Mouse (Mus musculus): ENCODE measurements at regions not wholly inside any gene's neighbourhood (a gene's known extent, or its start where the extent isn't known, plus 50 kb on each side); places are given as distances from the start of the nearest gene placed in this dataset.

DNA sequence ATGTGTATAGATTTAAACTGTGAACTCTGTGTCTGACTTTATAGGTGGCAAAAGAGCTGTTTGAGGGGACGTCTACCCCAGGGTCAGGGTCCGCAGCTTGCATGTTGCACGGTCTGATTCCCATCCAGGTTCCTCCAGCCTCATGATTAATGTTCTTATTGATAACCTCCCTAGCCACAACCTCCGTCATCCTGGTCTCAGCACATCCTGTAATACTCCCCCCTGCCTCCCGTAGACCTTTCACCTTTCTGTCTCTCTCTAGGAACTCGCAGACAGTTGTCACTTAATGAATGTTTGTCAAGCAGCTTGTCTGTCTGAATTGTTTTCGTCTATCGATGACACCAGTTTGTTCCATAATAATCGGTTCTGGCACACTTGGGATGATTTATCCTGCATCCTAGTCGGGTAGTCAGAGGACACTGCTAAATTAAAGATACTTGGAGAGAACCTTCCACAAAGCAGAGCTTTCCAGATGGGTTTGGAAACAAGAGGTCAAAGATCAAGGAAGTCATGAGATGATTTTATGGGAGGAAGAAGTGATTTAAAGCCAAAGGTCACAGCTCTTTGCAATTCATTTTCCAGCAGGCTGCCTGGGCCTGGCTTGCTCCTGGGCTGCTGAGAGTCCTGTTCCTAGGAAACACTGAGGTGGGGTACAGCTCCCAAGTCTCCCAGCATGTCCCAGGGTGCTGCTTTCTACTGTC lies 435.9 kb downstream of the Prdm2 start:
- no peak for DNase-seq (ENCODE audit: low spot score)

DNA sequence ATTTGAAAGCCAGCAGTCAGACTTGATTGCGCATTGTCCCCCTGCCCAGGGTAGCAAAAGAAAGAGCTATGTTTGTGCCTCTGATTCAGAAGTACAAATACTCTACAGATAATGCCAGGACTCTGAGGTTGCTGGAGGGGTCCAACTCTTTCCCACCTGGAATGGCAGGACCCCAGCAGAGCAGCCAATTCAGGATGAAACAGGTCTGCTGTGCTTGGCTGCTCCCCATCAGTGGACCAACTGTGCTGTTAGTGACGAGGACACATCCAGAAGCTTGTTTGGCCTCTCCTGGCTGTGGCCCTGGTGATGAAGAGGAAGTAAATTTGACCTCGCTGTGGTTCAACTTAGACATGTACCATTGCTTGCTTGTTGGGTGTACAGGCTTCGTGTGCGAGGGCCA lies 437.8 kb downstream of the Prdm2 start:
- no peak for DNase-seq (ENCODE audit: low spot score)

DNA sequence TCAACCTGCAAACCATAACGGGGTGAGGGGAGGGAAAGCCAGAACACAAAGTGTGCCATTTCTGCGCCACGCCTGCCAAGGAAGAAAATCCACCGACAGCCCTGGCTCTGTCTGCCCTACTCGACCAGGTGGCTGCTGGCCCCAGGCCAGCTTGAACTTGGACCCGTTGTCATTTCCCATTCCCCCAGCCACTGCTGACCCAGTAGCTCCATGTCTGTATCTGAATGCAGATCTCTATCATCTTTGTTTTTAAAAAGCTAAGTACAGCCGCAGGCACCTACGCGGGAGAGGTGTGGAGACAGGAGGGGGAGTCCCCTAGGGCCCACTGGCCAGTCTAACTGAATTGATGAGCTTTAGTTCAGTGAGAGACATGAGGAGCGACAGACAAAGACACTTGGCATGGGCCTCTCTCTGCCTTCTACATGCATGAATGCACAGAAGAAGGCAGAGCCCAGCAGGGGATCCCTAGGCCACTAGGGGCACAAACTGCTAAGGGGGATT lies 439.1 kb downstream of the Prdm2 start:
- DNase-seq (ENCODE audit: low spot score) = no peak

DNA sequence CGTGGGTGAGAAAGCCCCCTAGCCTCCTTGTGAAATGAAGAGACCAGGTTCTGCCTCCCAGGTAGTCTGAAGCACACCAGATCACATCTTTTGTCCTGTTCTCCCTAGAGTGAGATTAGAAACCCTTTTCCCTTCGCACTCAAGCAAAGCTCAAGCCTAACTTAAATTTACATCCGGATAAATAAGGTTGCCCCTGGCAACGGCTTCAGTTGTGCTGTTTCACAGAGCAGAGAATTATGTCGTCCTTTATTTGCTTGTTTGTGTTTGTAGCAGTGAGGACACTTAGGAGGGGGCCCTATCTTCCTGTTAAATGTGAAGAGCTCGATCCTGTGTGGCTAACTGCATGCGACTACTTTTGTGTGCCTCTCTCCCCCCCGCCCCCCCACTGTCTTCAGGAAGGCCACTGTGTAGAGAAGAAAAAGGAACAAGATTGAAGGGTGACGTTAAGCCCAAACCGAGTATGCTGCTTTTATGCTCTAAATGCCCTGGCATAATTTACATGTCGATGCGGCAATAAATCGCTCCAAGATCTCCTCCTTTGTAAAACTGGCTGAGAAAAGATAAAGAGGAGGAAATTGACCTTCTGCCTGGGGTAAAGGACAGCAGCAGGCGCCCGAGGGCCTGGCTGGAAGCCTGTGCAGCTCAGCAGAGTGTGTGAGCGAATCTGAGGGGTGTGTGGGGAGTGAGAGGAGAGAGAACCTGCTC lies 439.9 kb downstream of the Prdm2 start:
- DNase-seq (ENCODE audit: low spot score) = no peak

DNA sequence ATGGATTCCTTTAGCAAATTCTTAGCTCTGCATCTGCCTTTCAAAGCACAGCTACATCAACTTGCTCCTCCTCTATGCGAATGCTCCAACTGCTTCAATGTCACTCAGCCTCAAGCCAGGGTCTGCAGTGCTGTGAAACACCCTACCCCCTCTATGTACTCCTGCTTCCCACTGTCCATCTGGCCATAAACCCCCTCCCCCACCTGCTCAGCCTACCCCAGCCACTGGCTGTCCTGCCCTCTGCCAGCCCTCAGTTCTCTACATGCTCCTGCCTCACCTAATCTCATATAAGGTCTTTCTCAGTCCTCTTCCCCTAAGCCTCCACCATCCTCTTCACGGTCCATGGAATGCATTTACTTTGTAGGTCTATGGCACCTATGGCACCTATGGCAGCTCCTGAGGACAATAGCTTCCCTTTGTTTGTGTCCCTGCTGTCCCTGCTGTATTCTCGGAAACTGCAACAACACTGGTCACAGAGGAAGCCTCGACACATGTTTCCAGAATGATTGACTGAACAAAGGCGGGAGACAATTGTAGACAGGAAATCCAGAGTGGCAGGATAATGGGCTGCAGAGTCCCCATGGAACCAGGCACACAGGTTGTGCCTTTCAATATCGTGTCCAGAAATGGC lies 441.2 kb downstream of the Prdm2 start:
- DNase-seq (ENCODE audit: low spot score) = no peak

DNA sequence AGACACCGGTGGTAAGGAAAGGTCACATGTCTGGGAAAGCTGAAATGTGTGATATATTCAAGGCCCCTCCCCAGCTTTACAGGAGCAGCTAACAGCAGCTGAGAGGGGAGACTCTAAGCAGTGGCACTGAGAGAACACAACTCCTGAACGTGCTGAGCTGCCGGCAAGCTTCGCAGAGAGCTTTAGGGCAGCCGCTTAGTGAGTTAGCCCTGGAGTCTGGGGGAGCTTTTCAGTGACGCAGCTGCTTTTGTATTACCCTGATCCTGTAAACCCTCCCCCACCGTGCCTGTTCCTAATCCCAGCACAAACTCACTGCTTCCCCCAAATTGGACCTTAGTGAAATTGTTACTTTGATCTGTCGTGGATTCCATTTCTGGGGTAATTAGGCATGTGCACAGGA lies 442.6 kb downstream of the Prdm2 start:
- no peak for DNase-seq (ENCODE audit: low spot score)

DNA sequence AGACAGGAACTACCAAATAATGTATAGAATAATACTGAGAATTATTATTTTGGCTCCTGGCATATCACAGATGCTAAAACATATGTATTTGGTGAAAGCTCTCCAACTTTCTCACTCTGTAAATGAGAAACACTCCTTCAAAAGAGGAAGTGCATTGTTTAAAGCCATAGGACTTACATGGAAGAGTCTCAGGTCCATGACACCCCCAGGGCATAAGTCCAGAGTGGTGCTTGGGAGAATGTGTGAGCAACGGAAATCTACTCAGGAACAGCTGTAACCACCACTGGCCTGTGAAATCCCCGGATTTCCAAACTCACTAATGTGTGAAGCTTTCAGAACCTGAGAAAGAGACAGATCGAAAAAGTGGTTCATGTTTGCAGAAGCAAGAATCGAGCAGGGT lies 445.1 kb downstream of the Prdm2 start:
- no peak for DNase-seq (ENCODE audit: low spot score)

DNA sequence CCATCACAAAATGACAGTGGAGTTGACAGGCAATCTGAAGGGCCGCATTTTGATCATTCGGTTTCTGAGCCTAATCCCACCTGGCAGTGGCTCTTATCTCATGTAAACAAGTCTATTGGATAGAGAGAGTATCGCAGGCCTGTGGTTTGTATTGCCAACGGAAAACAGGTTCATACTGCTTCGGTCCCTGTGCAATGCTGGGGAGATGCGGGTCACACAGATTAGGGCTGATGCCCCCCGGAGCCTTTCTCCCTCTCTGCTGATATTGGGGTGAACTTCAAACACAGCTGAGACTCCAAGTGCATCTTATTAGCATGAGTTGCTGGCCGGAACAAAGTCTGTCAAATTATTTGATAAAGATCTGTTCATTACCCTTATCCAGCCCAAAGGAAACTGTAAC lies 451.2 kb downstream of the Prdm2 start:
- no peak for DNase-seq (ENCODE audit: low spot score)

DNA sequence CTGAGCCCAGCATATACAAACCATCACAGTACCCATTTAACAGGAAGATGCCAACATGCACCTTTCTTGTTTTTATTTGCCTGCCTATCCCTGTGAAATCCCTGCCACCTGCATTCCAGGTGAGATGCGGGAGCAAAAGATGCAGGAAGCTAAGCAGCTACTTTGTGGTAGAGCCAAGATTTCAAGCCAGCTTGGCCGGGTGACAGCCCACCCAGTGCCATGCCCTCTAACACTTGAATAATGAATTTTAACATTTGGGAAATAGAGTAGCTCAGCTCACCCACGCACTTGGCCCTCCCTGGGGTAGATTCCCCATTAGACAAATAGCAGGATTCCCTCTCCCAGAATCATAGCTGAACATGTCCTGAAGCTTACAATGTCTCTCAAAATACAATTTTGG lies 454.7 kb downstream of the Prdm2 start:
- no peak for DNase-seq (ENCODE audit: low spot score)

DNA sequence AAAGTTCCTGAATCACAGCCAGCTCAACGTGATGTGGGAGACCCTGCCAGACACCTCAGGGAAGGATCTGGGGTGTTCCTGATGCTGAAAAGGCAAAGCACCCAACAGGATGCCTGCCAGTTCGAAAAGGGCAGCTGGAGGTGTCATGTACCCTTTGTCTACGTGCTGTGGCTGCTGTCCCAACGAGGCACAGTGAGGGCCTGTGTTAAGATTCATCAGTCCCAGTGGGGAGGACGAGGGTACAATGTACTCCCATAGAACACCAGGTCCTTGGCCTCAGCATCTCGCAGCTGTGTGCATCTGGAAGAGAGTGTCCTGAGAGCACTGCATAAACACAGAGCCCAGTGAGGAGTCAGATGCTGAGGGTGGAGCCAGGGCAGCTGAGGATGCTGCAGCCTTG lies 456.5 kb downstream of the Prdm2 start:
- peak; percentile 87 for DNase-seq (ENCODE audit: low spot score)

DNA sequence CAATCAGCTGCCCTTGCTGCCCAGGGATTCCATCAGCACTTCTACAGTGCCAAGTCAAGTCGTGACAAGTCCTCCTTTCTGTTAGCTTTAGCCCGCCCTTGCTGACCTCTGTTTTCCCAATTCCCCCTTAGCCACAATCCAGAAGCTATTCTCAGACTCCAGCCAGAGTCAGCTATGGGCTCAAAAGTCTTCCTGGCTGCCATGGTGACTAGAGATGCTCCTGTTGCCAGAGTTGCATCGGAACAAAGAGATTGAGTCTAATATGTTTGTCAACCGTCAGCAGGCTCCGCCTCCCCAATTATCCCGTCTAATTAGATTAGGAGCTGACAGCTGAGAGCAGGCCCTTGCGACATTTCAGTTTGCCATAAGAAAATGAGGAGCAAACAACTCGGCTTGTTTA lies 462.9 kb downstream of the Prdm2 start:
- no peak for DNase-seq (ENCODE audit: low spot score)

DNA sequence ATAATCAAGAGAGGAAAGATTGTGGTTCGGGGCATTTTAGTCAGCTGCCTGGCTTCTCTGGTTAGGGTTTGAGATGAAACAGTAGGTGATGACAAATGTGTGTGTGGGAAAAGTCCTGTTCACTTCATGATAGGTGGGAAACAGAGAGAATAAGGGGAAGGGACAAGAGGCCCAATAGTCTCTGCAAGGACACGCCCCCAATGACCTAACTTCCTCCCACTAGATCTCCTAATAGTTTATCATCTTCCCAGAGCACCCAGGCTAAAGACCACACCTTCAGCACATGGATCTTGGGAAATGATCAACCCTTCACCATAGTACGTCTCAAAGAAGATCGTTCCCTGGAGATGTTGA lies 484.3 kb upstream of the Kazn start:
- DNase-seq (ENCODE audit: low spot score) = peak; percentile 9

DNA sequence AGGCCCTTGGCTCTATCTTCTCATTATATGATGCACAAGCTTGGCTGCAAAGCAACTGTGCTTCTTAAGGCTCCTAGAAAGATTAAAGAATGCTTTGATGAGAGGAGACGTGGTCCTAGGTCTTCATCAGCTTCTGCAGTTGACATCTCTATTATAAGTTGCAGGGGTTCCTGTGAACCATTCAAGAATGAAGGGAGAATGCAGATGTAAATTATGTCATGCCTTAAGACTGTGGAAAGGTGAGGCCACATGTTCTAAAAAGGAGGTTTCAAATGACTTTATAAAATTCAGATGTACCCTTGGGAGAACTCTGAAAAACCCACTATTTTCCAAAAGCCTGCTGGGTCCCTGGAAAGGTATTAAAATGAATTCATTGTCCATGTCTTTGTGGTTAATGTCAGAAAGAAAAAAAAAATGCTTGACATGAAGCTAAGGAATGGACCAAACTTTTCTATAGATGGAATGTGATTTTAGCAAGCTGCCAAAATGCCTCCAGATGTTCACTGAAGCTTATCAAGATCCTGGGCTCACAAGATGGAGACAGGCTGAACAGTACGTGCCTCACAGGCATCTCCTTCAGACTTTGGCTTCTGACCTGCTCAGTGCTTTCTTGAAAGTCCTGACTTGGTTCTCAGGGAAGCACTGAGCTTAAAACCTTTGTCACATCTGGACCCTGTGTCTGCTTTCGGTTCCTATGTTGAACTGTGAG lies 483.8 kb upstream of the Kazn start:
- peak; percentile 24 for DNase-seq (ENCODE audit: low spot score)

DNA sequence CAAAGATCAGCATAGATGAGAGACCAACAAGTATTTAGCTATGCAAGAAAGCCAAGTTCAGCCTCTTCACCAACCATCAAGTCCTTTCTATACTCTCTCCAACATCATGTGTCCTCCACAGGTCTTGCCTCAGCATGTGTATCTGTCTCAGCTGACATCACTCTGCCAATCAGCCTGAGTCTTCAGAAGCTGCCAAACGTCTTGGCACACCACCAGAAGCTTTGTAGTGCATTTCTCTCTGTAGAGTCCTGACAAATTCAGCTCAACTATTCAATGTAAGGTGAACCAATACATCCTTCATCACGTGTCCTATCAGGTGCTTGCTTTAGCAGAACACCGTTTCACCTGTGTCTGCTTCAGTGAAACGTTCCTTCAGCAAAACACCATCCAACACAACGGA lies 462.4 kb upstream of the Kazn start:
- DNase-seq (ENCODE audit: low spot score) = no peak

DNA sequence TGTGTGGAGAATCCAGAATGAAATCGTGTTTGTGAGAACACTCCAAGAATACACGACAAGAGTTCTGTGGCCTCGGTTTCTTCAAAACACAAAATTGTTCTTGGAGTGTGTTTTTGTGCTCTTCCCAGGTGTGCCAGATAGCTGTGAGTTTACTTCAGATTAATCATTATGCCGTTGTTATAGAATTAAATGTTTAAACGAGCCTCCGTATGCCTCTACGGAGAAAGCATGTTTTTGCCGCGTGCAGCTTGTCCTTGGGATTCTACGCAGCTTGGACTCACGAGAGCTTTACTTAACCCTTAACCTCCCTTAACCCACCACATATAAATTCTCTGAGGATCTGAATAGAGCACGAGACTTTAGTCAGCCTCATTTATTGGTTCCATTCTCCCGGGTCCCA lies 455.7 kb upstream of the Kazn start:
- DNase-seq (ENCODE audit: low spot score) = no peak

DNA sequence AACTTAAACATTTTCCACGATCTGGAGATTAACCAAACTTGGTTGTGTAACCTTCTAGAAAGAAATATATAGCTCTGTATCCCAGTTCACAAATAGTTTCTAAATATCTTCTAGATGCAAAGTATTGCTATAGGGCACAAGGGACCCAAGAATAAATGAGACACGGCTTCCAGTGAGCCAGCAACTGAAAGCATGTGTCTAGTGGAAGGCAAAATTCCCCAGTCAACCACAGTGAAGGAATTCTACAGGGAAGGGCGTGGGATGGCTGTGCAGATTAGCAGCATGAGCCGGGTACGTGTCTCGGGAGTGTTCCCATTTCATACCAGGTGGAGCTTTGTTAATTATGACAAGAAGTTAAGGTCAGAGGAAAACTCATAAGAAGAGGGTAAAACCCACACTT lies 449.0 kb upstream of the Kazn start:
- no peak for DNase-seq (ENCODE audit: low spot score)

DNA sequence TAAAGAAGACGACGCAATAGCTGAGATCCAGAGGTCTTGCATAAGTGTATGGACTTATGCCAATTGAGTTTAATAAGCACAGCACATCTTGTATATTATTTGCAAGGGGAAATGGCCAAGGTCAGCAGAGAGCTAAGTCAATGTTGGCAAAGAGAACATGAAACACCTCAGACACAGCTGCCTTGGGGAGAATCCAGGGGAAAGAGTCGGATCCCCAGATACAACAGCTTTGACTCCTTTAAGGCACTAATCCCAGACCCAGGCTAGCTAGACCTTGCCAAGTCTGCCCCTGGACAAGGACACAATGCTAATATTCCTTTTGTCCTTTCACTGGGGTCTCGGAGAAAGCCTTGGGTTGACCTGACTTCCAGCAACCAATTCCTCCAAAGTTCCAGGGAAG lies 438.2 kb upstream of the Kazn start:
- peak; percentile 12 for DNase-seq (ENCODE audit: low spot score)

DNA sequence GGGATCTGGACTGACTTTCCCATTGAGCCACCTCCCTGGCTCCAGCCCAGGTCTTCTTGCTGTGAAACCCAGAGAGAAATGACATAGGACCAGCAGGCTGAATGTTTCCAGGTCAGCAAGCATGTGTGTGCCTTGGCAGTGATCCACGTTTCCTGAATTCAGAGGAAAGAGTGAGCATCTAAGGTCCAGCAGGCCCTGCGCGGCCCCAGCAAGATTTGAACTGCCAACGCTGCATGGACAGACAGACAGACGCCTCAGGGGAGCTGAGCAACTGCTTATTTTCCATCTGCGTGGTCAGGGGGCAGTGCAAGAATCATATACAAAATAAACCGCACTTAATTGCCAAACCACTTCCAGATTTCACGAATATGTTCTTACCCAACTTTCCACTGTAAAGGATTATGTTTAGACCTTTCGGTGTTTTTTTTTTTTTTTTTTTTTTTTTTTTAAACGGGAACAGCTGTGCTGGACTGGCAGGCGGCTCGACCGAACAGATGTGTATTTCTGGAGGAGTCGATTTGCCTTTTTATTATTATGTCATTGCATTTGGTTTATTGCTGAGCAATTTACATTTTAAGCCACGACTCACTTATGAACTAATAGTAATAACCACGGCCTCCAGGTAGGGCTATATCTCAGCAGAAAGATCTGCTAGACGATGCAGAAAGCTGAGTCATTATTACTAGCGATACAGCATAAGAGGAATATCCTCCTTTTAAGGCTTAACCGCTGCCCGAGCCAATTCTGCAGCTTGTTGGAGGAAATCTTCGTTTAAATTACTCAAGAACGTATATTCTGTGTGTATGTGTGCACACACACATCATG lies 435.7 kb upstream of the Kazn start:
- DNase-seq (ENCODE audit: low spot score) = peak; percentile 14

DNA sequence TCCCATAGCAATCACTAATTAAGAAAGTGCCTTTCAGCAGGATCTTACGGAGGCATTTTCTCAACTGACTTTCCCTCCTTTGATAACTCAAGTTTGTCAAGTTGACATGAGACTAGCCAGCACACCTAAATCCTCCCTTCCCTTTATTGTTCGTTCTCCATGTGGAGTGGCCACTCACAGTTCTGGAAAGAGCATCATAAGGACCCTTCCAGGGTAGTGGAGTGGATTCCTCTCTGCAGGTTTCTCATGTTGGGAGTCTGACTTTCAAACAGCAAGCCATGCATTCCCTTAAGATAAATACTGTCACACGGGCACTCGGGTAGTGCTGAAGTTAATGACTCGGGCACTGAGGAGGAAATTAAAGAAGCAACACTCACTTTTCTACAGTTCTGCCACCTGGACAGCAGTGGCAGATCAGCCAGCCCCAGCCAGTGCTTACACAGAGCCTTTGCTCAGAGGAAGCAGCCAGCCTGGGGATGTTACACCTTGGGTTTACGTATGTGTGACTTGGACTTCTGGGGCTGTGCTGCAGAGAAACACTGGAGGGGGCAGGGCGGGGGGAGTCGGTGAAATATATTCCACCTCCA lies 432.8 kb upstream of the Kazn start:
- DNase-seq (ENCODE audit: low spot score) = no peak

DNA sequence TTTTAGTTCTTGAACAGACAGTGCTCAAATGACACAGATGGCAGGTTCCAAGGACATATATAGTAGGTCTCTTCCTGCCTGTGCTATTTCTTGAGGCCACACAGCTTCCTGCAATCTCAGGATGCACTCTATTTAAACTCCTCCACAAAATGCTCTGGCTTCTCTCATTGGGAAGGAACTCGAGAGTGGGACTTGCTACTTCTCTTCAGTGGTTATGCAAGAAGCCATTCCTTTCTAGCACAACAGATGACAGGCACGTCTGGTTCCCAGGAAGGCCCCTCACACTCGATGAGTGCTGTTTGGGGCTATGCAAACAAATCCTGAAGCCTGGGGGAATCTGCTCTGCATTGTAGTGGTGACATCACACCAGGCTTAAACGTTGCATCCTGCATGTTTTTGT lies 425.6 kb upstream of the Kazn start:
- no peak for DNase-seq (ENCODE audit: low spot score)

DNA sequence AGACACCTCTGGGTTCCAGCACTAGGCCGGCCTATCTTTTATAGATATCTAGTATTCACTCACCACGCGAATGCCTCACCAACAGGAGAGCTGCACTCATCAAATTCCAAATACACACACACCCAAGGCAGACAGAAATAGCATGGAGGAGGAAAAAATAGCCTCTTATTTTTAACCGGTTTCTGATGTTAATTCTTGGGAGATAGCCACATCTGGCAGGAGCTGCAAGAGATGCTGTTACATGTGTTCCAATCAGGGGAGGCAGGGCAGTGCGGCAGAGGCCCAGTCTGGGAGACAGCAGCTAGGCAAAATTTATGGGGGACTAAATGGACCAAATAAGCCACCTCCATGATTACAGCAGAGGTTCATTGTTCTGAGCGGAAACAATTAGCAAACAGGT lies 419.0 kb upstream of the Kazn start:
- DNase-seq (ENCODE audit: low spot score) = no peak
